Mouse (Mus musculus) hindbrain, embryonic 12.5 days (tissue): ENCODE results near the gene Sec24c. TPM values are rescaled to one million over a fixed set of nuclear protein-coding genes. Genes with fewer than 3 reads are reported as not detected.
A peak's percentile ranks its signal among the peaks of the same experiment; 100 is the strongest.

Source experiments
- ATAC-seq: fragments of 200-750 bp; cut with Nextera tagmentation; 2 replicates; pipeline ENCODE4 v1.8.0; 2017; ENCODE audit warnings: moderate TSS enrichment; ENCODE audit not compliant: low FRiP score
- H3K27ac ChIP-seq: fragments of 300-500 bp; sonication (generic); 2 replicates; pipeline ENCODE4 v1.5.1; 2016; ENCODE audit warnings: mild to moderate bottlenecking
- H3K27me3 ChIP-seq: fragments of 300-500 bp; sonication (generic); 2 replicates; pipeline ENCODE4 v1.6.1; 2016; ENCODE audit warnings: mild to moderate bottlenecking
- H3K36me3 ChIP-seq: fragments of 300-500 bp; sonication (generic); 2 replicates; pipeline ENCODE4 v1.6.1; 2016; ENCODE audit warnings: mild to moderate bottlenecking
- H3K4me1 ChIP-seq: fragments of 300-500 bp; sonication (generic); 2 replicates; pipeline ENCODE4 v1.6.1; 2016
- H3K4me2 ChIP-seq: fragments of 300-500 bp; sonication (generic); replicated peaks from 2 replicates; pipeline ENCODE4 v1.6.1; 2016; ENCODE audit warnings: mild to moderate bottlenecking
- H3K4me3 ChIP-seq: fragments of 300-500 bp; sonication (generic); 2 replicates; pipeline ENCODE4 v1.5.1; 2016; ENCODE audit warnings: mild to moderate bottlenecking
- H3K9ac ChIP-seq: fragments of 300-500 bp; sonication (generic); 2 replicates; pipeline ENCODE4 v1.6.1; 2016; ENCODE audit warnings: mild to moderate bottlenecking, moderate library complexity
- H3K9me3 ChIP-seq: fragments of 300-500 bp; sonication (generic); replicated peaks from 2 replicates; pipeline ENCODE4 v1.6.1; 2016; ENCODE audit warnings: mild to moderate bottlenecking
- WGBS: fragments of 180-500 bp; shearing (Covaris S2); methylation state at CpG from one replicate; pipeline ENCODE4 v1.1.7; 2016; 5-methylcytosine and 5-hydroxymethylcytosine counted together
- microRNA-seq: library from miRNA; unstranded; fragments of <30 nt; microRNA quantifications from one replicate; pipeline ENCODE4, GENCODE M21; 2017
- polyA plus RNA-seq: library from polyadenylated mRNA; unstranded; fragments of >200 nt; fragmentation: Nextera tagmentation; extraction: Ambion mirVana; gene quantifications from 2 replicates; pipeline ENCODE4 v1.2.1, GENCODE M21; 2016

Gene Sec24c
- polyA plus RNA-seq, 1 experiment from 2014 or later: 102 TPM

- ATAC-seq: no peak
- Histone ChIP-seq H3K27me3 (no peaks in the 10 kb centered on the region), H3K4me3 (peak overlapping the region; percentile 89), H3K4me2 (peak overlapping the region; percentile 92), H3K4me1 (peaks cover 13% of the 10 kb centered on the region), H3K36me3 (peaks cover 41% of the 10 kb centered on the region), H3K9me3 (no peaks in the 10 kb centered on the region), H3K9ac (peak overlapping the region; percentile 93), H3K27ac (peak overlapping the region; percentile 78; the same call in 1 of the 2 replicates)
- WGBS: 51% methylated on average over 12 of the region's 12 CpGs
Measured at GRCm38 (mm10) chr14:20733041-20733951, 59.2 kb downstream of the Sec24c start.

GRCm38 (mm10) chr14:20733952-20734774, 60.1 kb downstream of the Sec24c start, which contains the start of gene Ndst2:
Gene Ndst2 (minus strand): TSS chr14:20734562.
- H3K4me1 ChIP-seq: peaks cover 13% of the 10 kb centered on the region
- peaks cover 42% of the 10 kb centered on the region for H3K36me3 ChIP-seq
- ATAC-seq: peak; percentile 98
- H3K4me2 ChIP-seq: peak within 1 kb of the TSS; percentile 92
- H3K9me3 ChIP-seq: no peaks in the 10 kb centered on the region
- H3K9ac ChIP-seq: peak within 1 kb of the TSS; percentile 93
- H3K4me3 ChIP-seq: peak within 1 kb of the TSS; percentile 89
- WGBS: under 1% methylated on average over 66 of the region's 81 CpGs
- no peaks in the 10 kb centered on the region for H3K27me3 ChIP-seq
- peak within 1 kb of the TSS; percentile 78 for H3K27ac ChIP-seq

GRCm38 (mm10) chr14:20735052-20735451, 60.9 kb downstream of the Sec24c start:
- no peak for ATAC-seq
- H3K4me3 ChIP-seq: no peak overlapping the region
- peak overlapping the region; percentile 78 for H3K27ac ChIP-seq
- H3K36me3 ChIP-seq: peaks cover 42% of the 10 kb centered on the region
- no peaks in the 10 kb centered on the region for H3K27me3 ChIP-seq
- no peak overlapping the region for H3K4me2 ChIP-seq
- peaks cover 13% of the 10 kb centered on the region for H3K4me1 ChIP-seq
- WGBS: 71% methylated on average over 2 of the region's 2 CpGs
- H3K9me3 ChIP-seq: no peaks in the 10 kb centered on the region
- H3K9ac ChIP-seq: no peak overlapping the region

- Histone ChIP-seq H3K27ac (no peak overlapping the region), H3K9ac (no peak overlapping the region), H3K36me3 (peaks cover 36% of the 10 kb centered on the region), H3K27me3 (no peaks in the 10 kb centered on the region), H3K4me2 (no peak overlapping the region), H3K4me1 (peaks cover 13% of the 10 kb centered on the region), H3K9me3 (no peaks in the 10 kb centered on the region), H3K4me3 (no peak overlapping the region)
- WGBS: 91% methylated on average over 13 of the region's 13 CpGs
- no peak for ATAC-seq
Measured at GRCm38 (mm10) chr14:20735892-20736390, 61.8 kb downstream of the Sec24c start.

GRCm38 (mm10) chr14:20737306-20737705, 63.2 kb downstream of the Sec24c start:
- Histone ChIP-seq H3K4me2 (no peak overlapping the region), H3K36me3 (peaks cover 50% of the 10 kb centered on the region), H3K27ac (no peak overlapping the region), H3K27me3 (no peaks in the 10 kb centered on the region), H3K9ac (no peak overlapping the region), H3K9me3 (no peaks in the 10 kb centered on the region), H3K4me1 (peaks cover 13% of the 10 kb centered on the region), H3K4me3 (no peak overlapping the region)
- no peak for ATAC-seq
- WGBS: 39% methylated on average over 14 of the region's 14 CpGs

- Histone ChIP-seq H3K9me3 (no peaks in the 10 kb centered on the region), H3K27ac (no peak overlapping the region), H3K4me2 (no peak overlapping the region), H3K9ac (no peak overlapping the region), H3K27me3 (no peaks in the 10 kb centered on the region), H3K4me3 (no peak overlapping the region), H3K4me1 (peaks cover 8% of the 10 kb centered on the region), H3K36me3 (peaks cover 58% of the 10 kb centered on the region)
- no peak for ATAC-seq
- whole genome bisulfite sequencing: 92% methylated on average over 8 of the region's 8 CpGs
Measured at GRCm38 (mm10) chr14:20738511-20738910, 64.4 kb downstream of the Sec24c start.

GRCm38 (mm10) chr14:20741301-20741700, 67.2 kb downstream of the Sec24c start:
- H3K4me3 ChIP-seq: no peak overlapping the region
- H3K4me1 ChIP-seq: no peaks in the 10 kb centered on the region
- WGBS: 89% methylated on average over 9 of the region's 9 CpGs
- no peak for ATAC-seq
- no peak overlapping the region for H3K27ac ChIP-seq
- H3K9me3 ChIP-seq: no peaks in the 10 kb centered on the region
- H3K36me3 ChIP-seq: peaks cover 79% of the 10 kb centered on the region
- H3K9ac ChIP-seq: no peak overlapping the region
- no peaks in the 10 kb centered on the region for H3K27me3 ChIP-seq
- H3K4me2 ChIP-seq: no peak overlapping the region

- Histone ChIP-seq H3K36me3 (peaks cover 71% of the 10 kb centered on the region), H3K4me1 (no peaks in the 10 kb centered on the region), H3K4me2 (no peak overlapping the region), H3K27me3 (no peaks in the 10 kb centered on the region), H3K9me3 (no peaks in the 10 kb centered on the region), H3K9ac (no peak overlapping the region), H3K27ac (no peak overlapping the region), H3K4me3 (no peak overlapping the region)
- WGBS: 82% methylated on average over 3 of the region's 3 CpGs
- no peak for ATAC-seq
Measured at GRCm38 (mm10) chr14:20743614-20744013, 69.5 kb downstream of the Sec24c start.

Small RNA genes within 50 kb of the gene (microRNA-seq; reads per million reads assigned to microRNA genes)
- gene Mir6946: 1.6 reads per million

Other genes starting within 250 kb of the Sec24c start
- gene Cfap70, start 222.1 kb upstream of the Sec24c start, polyA plus RNA-seq: 0.73 and 2.3 TPM in 2 replicates
- 19.9 TPM in 2 replicates for gene Anxa7, start 194.2 kb upstream of the Sec24c start, polyA plus RNA-seq
- gene Mss51, start 177.4 kb upstream of the Sec24c start, polyA plus RNA-seq: 0.82 and 0.83 TPM in 2 replicates
- 69.4 and 74.0 TPM in 2 replicates for gene Ppp3cb, start 127.7 kb upstream of the Sec24c start, polyA plus RNA-seq
- 16.6 and 16.9 TPM in 2 replicates for gene Usp54, start 33.2 kb upstream of the Sec24c start, polyA plus RNA-seq
- gene Myoz1, start 17.8 kb upstream of the Sec24c start, polyA plus RNA-seq: 0.19 and 0.30 TPM in 2 replicates
- 0.85 and 5.3 TPM in 2 replicates for gene Synpo2l, start 6.0 kb upstream of the Sec24c start, polyA plus RNA-seq
- 32.0 and 33.4 TPM in 2 replicates for gene Fut11, start 20.7 kb downstream of the Sec24c start, polyA plus RNA-seq
- 213 and 215 TPM in 2 replicates for gene Chchd1, start 28.7 kb downstream of the Sec24c start, polyA plus RNA-seq
- 53.8 and 60.1 TPM in 2 replicates for gene Zswim8, start 33.2 kb downstream of the Sec24c start, polyA plus RNA-seq
- 27.2 and 28.2 TPM in 2 replicates for gene Ndst2, start 60.3 kb downstream of the Sec24c start, polyA plus RNA-seq
- 72.8 and 75.5 TPM in 2 replicates for gene Camk2g, start 119.8 kb downstream of the Sec24c start, polyA plus RNA-seq
- 0.46 and 0.76 TPM in 2 replicates for gene Plau, start 162.4 kb downstream of the Sec24c start, polyA plus RNA-seq